Mouse (Mus musculus) C2C12 (cell line): ENCODE results near the gene Tph1. TPM values are rescaled to one million over a fixed set of nuclear protein-coding genes. Genes with fewer than 3 reads are reported as not detected.

ENCODE experiments used
- H3K27me3 ChIP-seq: one replicate; pipeline ENCODE4 v1.6.1; 2011; ENCODE audit not compliant: control insufficient read depth, insufficient read depth, insufficient read length
- H3K36me3 ChIP-seq: one replicate; pipeline ENCODE4 v1.6.1; 2011; ENCODE audit not compliant: control insufficient read depth, insufficient read depth
- H3K4me3 ChIP-seq: one replicate; pipeline ENCODE4 v1.5.1; 2011; ENCODE audit warnings: mild to moderate bottlenecking, control low read depth; ENCODE audit not compliant: poor library complexity, insufficient read depth, severe bottlenecking
- H3K79me2 ChIP-seq: one replicate; pipeline ENCODE4 v1.6.1; 2011; ENCODE audit not compliant: control insufficient read depth, insufficient read depth
- H3K79me3 ChIP-seq: one replicate; pipeline ENCODE4 v1.6.1; 2011; ENCODE audit warnings: low read depth, control low read depth
- H3ac ChIP-seq: one replicate; pipeline ENCODE3; 2011; ENCODE audit warnings: low read depth; ENCODE audit not compliant: control insufficient read depth, insufficient read length
- CEBPB ChIP-seq: IDR thresholded peaks from one replicate; pipeline ENCODE4 v1.6.1; 2011; ENCODE audit warnings: low read depth, mild to moderate bottlenecking, control low read depth, moderate library complexity
- CTCF ChIP-seq: IDR thresholded peaks from one replicate; pipeline ENCODE4 v1.5.1; 2011; ENCODE audit not compliant: control insufficient read depth, insufficient read depth, insufficient read length
- FOSL1 ChIP-seq: IDR thresholded peaks from one replicate; pipeline ENCODE4 v1.8.0; 2011; ENCODE audit warnings: mild to moderate bottlenecking, low read length; ENCODE audit not compliant: poor library complexity, insufficient read depth, severe bottlenecking
- MAX ChIP-seq: IDR thresholded peaks from one replicate; pipeline ENCODE4 v1.6.1; 2011; ENCODE audit warnings: mild to moderate bottlenecking, control low read depth
- MYOD1 ChIP-seq: IDR thresholded peaks from one replicate; pipeline ENCODE4 v1.6.1; 2011; ENCODE audit warnings: low read depth; ENCODE audit not compliant: control insufficient read depth, insufficient read length
- MYOG ChIP-seq: IDR thresholded peaks from one replicate; pipeline ENCODE4 v1.6.1; 2011; ENCODE audit not compliant: control insufficient read depth, insufficient read length; ENCODE audit errors: extremely low read depth
- USF1 ChIP-seq: IDR thresholded peaks from one replicate; pipeline ENCODE4 v1.6.1; 2011; ENCODE audit warnings: low read depth, mild to moderate bottlenecking, control low read depth, moderate library complexity
- polyA plus RNA-seq: library from polyadenylated mRNA; unstranded; fragments of >200 nt; fragmentation: generic; extraction: Trizol; gene quantifications from one replicate; pipeline ENCODE4 v1.2.1, GENCODE M21; 2012; ENCODE audit warnings: missing spikeins

The Tph1 gene
- polyA plus RNA-seq, 1 experiment: 0.18 TPM

GRCm38 (mm10) chr7:46714518-46714917, 42.2 kb upstream of the Tph1 start:
- TF ChIP-seq USF1 (no peak), MYOD1 (no peak), CEBPB (no peak), MYOG (no peak), FOSL1 (no peak), MAX (no peak), CTCF (peak; percentile 65)
- Histone ChIP-seq H3K36me3 (no peaks in the 10 kb centered on the region), H3ac (no peak overlapping the region), H3K79me3 (peaks cover 4% of the 10 kb centered on the region), H3K4me3 (no peak overlapping the region), H3K79me2 (peaks cover 9% of the 10 kb centered on the region), H3K27me3 (no peaks in the 10 kb centered on the region)

DNA sequence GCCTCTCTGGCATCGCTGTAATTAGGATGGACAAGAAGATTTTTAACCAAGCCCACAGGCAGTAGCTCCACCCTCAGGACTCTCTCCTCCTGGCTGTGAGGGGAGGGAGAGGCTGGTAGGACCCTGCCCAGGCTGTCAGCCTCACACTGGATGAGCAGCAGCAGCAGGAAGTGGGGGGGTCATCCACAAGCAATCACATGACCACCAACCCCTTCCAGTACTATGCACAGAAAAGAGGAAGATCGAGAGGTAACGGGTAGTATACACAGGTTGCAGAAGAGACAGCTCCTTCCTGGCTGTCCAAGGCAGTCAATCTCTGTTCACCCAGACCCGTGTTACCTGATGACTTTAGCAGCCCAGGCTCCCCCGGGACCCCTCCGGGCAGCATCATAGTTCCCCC, 39.9 kb upstream of the Tph1 start:
- peaks cover 8% of the 10 kb centered on the region for H3K79me3 ChIP-seq
- TF ChIP-seq MYOD1 (no peak), MYOG (no peak), CEBPB (no peak), MAX (no peak), FOSL1 (no peak), USF1 (no peak), CTCF (no peak)
- H3K36me3 ChIP-seq: peaks cover 12% of the 10 kb centered on the region
- H3K4me3 ChIP-seq: no peak overlapping the region
- H3K79me2 ChIP-seq: peaks cover 19% of the 10 kb centered on the region
- no peaks in the 10 kb centered on the region for H3K27me3 ChIP-seq
- H3ac ChIP-seq: no peak overlapping the region

- peak; percentile 68 for TF ChIP-seq MAX
- peak; percentile 97 for TF ChIP-seq CTCF
- TF ChIP-seq CEBPB: no peak
- Histone ChIP-seq H3ac (peak within 1 kb of the TSS; percentile 85), H3K79me2 (peaks cover 19% of the 10 kb centered on the region)
Observed at GRCm38 (mm10) chr7:46710390-46710844, 38.1 kb upstream of the Tph1 start, which contains the start of gene Saal1. TSS of gene Saal1 (minus strand) at chr7:46710680.

GRCm38 (mm10) chr7:46700521-46701025, 28.2 kb upstream of the Tph1 start:
- TF ChIP-seq MYOD1 (no peak), MAX (no peak)
- no peaks in the 10 kb centered on the region for H3K79me2 ChIP-seq
- H3ac ChIP-seq: no peak overlapping the region
- H3K27me3 ChIP-seq: no peaks in the 10 kb centered on the region
- peaks cover 2% of the 10 kb centered on the region for H3K79me3 ChIP-seq
- H3K36me3 ChIP-seq: peaks cover 64% of the 10 kb centered on the region
- no peak overlapping the region for H3K4me3 ChIP-seq

More at GRCm38 (mm10) chr7:46710390-46710844, 38.1 kb upstream of the Tph1 start, which contains the start of gene Saal1:
- Histone ChIP-seq H3K4me3 (peak within 1 kb of the TSS; percentile 76), H3K79me3 (peaks cover 8% of the 10 kb centered on the region), H3K27me3 (no peaks in the 10 kb centered on the region), H3K36me3 (peaks cover 27% of the 10 kb centered on the region)

GRCm38 (mm10) chr7:46696754-46697153, 24.4 kb upstream of the Tph1 start:
- Histone ChIP-seq H3K4me3 (no peak overlapping the region), H3K27me3 (no peaks in the 10 kb centered on the region), H3ac (no peak overlapping the region), H3K36me3 (peaks cover 45% of the 10 kb centered on the region), H3K79me3 (peaks cover 2% of the 10 kb centered on the region), H3K79me2 (no peaks in the 10 kb centered on the region)
- TF ChIP-seq CTCF (no peak), MYOD1 (no peak), CEBPB (no peak), MYOG (no peak), MAX (no peak)

DNA sequence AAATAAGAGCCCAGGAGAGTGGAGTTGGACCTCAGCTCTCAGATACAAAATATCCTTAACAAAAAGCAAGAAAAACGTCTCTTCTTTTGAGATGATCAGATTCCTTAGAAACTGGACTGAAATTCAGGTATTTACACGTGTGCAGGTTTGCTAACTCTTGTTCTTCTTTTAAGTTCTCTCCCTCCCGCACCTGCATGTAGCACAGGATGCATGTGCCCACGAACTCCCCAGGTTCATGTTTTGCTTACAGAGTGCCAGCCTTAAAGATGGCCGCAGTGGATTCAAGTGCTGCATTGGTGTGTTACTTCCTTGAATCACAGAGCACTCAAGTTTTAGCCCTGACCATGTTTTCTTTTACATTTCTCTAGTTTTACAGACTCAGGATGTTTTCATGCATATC, 14.5 kb upstream of the Tph1 start:
- no peak overlapping the region for H3K4me3 ChIP-seq
- H3K79me3 ChIP-seq: no peaks in the 10 kb centered on the region
- peaks cover 11% of the 10 kb centered on the region for H3K36me3 ChIP-seq
- H3K27me3 ChIP-seq: no peaks in the 10 kb centered on the region
- TF ChIP-seq MAX: no peak
- no peak for TF ChIP-seq USF1
- TF ChIP-seq MYOD1: no peak
- no peak for TF ChIP-seq FOSL1
- no peak for TF ChIP-seq CTCF
- TF ChIP-seq CEBPB: no peak
- no peak for TF ChIP-seq MYOG
- no peaks in the 10 kb centered on the region for H3K79me2 ChIP-seq
- H3ac ChIP-seq: no peak overlapping the region
